Mouse (Mus musculus) thymus, postnatal 0 days (tissue): ENCODE results near the gene Bcorl1. TPM values are rescaled to one million over a fixed set of nuclear protein-coding genes. Genes with fewer than 3 reads are reported as not detected.

Experiments used
- DNase-seq: peaks from one replicate; pipeline ENCODE4 v3.0.0-alpha.2; 2015; ENCODE audit warnings: low spot score
- polyA plus RNA-seq: library from polyadenylated mRNA; unstranded; fragments of >200 nt; fragmentation: Nextera tagmentation; extraction: Ambion mirVana; gene quantifications from 2 replicates; pipeline ENCODE4 v1.2.1, GENCODE M21; 2015

Gene Bcorl1
- 1.4 and 1.8 TPM in 2 replicates for polyA plus RNA-seq

DNA sequence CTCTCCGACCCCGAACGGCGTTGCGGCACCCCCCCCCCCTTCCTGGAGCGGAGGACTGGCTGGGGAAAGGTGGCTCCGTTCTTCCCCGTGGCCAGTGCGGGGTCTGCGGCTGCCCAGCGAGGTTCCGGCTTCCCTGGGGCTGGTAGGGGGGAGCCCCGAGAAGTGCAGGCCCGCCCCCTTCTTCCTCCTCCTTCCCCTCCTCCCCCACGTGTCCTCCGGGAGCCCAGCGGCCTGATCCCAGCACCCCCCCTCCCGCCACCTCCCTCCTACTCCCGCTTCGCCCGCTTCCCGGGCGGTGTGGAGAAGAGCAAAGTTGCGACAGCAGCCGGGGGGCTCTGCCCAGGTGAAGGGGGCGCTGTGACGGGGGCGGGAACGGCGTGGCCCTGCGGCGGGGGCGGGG lies at the start of gene Bcorl1:
Gene Bcorl1, plus strand, starts transcription at position 218 of the 400 bp plus-strand sequence.
- DNase-seq, result no peak

DNA sequence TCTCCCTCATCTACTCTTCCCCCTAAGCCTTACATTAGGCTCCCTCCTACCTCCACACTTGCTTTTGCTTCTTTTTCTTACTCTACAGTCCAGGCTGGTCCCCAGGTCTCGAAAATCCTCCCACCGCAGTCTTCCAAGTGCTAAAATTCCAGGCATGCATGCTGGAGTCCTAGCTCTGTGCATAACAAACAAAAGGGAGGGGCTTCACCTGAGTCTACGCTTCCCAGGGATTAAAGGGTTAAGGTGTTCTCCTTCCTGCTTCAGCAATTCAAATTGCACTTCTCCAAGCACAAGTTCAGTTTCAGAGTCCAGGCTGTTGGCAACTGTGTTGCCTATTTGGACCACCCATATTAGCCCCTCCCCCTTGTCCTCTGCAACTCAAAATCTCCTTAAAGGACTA lies 49.7 kb upstream of the Bcorl1 start:
- DNase-seq, result no peak

DNA sequence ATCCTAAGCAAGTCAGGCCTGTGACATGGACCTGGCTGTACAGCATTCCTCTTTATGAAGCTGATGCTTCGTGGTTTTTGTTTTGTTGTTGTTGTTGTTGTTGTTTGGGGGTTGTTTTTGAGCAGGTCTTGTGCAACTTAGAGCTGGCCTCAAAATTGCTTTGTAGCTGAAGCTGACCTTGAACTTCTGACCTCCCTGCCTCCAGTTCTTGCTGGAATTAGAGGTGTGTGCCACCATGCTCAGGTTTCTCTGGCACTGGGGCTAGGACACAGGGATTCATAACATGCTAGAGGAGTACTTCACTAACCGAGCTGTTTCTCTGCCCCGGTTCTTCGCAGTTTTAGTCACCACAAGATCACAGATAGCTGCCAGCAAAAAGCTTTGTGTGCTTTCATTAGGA lies 35.8 kb upstream of the Bcorl1 start:
- no peak for DNase-seq

DNA sequence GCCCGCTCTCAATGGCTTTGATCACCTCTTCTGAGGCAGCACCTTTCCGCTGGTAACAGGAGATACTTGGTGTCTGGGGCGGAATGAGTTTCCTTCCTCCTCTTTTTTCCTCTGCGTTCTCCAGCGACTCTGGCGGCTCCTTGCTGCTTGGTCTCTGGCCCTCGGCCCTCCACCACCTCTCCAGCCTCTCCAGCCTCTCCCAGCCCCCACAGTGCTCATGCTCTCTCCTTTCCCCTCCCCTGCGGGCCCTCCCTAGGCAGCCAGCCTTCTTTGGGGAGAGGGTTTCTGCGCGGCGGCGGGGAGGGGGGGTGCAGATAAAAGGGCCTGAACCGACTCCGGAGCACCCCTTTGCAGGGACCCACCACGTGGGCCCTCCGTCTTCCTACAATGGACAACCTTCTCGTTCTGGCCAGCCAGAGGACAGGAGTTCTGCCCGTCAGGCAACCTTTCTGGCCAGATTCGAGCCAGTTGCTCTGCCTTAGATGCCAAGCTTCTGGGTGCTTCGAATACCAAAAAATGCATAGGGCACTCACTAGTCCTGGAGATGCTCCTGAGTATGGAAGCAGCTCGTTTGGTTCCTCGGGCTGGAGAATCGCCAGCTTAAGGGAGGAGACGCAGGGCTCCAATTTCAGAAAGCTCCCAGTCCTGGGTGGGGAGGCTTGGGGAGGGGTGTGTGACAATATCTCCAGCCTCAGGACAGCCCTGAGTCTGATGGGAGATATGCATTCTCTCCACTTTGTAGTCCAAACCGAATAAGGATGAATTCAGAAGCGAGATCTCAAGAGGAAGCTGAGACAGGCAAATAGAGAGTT lies 30.2 kb upstream of the Bcorl1 start:
- peak; percentile 35 for DNase-seq

DNA sequence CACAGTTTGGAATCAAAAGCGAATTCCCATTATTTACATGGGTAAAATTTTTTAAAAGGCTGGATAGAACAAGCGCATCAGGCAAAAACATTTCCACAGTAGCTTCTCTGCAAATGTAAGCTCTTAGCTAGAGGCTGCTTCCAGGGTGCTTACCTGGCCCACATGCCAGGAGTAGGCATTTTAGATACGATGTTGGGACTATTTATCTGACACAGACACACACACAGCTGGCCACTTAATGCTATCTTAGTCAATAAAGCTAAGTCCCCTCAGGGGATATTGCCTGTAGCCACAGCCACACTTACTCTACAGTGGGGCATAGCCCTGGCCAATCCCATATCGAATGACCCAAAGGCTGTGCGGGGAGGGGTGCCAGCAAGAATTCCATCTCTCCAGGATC lies 29.4 kb upstream of the Bcorl1 start:
- DNase-seq, result no peak

DNA sequence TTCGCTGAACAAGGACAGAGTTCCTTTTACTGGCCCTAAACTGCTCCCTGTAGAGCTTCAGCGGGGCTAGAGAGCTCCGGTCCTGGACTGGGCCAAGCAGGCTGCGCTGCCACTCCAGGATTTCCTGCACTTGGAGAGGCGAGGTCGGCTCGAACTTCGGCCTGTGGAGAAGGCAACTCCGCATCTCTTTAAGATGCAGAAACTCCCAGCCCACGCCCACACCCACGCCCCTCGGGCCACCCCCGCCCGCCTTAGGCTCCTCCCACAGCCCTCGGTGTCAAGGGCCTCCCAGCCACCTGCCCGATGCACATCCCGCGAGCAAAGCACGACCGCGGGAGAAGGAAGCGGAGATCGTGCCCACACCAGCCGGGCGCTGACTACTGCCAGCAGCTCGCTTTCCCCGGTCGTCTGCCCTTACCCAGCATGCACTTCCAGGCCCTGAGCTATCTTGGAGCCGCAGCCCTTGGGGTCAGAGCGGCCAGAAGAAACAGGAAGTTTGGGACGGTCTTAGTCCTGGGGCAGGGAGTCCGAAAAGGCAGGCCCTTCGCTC lies 26.6 kb upstream of the Bcorl1 start:
- peak; percentile 86 for DNase-seq

DNA sequence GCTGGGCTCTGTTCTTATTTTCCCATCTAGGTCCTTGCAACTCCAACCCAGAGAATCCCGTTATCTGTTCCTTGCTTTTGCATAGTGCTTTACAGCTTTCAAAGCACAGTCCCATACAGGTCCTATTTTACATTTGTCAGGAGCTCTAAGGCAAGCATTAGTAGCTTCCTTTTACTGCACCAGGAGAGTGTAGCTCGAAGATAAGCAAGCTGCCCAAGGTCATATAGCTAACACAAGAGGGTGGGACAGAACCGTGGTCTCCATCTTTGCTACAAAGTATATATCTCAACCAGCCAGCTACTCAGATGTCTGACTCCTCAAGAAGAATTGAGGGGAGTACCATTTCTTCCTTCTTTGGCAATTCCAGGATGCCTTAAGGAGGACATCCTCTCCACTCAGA lies 23.7 kb upstream of the Bcorl1 start:
- DNase-seq, result no peak

DNA sequence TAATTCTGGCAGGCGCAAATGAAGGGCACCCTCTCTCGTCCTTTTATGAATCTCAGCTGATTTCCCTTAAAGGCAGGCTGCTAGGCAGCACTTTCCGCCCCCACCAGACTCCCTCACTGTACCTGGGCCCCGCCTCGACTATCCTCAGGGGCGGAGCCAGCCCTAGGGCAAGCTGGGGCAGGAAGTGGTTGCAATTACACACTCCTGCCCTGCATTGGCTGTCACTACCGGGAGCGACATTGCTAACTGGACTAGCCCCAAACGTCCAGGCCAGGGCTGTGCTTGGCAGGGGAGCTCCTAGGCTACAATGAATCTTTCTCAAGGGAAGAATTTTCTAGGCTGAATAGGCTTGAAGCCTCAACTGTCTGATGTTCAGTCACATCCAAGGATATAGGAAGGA lies 23.0 kb upstream of the Bcorl1 start:
- DNase-seq, result peak; percentile 75

DNA sequence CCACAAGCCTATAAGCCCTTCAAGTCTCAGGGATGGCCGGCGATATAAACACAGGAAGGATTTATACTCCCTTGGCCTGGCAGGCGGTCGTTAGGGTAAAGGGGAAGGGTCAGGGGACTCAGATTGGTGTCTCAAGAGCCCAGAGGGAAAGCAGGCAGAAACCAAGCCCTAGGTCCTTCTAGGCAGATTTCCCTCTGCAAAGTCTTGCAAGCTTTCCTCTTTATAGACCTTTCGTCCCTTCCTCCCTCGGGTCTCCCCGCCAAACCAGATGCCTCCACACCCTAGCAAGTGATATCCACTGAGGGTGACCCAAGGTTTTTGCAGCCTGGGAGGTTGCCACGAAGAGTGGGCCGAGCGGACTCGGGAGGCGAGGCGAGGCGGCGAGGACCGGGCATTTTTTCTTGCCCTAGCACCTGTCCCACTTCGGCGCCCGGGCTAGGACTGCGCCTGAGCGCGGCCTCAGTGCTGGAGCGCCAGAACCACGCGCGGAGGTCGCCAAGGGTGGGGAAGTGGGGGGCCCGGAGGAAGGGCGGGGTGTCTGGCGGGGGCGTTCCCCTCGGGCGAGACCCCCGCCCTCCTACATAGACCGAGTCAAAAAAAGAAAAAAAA lies 613 bp upstream of the Bcorl1 start:
- no peak for DNase-seq

DNA sequence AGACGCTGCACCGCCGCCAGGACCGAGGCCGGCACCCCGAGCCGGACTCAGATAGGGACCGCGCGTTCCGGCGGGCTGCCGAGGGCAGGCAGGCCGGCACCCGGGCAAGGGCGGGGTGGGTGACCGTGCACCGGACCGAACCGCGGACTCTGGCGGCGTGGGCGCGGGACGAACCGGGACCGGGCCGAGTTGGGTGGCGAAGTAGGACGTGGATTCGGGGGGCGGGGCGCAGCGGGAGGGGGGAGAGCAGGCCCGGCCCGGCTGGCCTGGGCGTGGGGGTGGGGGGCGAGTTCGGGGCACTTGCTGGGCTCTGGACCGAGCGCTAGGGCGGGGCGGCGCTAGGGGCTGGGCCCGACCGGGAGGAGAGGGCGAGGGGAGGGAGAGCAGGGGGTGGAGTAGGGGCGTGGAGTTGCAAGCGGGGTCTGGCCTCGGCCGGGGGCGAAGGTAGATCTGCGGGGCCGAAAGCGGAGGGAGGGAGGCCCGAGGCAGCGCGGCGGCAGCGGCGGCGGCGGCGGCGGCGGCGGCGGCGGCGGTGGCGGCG lies 533 bp downstream of the Bcorl1 start:
- no peak for DNase-seq

DNA sequence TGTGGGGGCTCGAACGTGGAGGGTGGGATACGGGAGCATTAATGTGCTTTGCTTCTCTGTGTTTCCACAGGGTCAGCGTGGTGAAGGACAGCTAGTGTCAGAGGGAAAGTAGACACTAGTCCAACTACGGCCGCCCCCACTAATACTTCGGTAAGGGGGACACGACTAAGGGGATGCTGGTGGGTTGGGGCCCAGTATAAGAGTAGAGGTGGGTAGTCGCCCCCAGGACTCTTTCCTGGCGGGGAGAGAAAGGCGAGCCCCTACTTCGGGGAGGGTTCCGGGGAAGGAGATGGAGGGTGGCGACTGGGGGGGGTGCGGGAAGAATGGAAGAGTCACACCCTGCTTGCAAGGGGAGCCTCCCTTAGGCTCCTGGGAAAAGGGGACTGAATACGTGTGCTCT lies 1.6 kb downstream of the Bcorl1 start:
- no peak for DNase-seq

DNA sequence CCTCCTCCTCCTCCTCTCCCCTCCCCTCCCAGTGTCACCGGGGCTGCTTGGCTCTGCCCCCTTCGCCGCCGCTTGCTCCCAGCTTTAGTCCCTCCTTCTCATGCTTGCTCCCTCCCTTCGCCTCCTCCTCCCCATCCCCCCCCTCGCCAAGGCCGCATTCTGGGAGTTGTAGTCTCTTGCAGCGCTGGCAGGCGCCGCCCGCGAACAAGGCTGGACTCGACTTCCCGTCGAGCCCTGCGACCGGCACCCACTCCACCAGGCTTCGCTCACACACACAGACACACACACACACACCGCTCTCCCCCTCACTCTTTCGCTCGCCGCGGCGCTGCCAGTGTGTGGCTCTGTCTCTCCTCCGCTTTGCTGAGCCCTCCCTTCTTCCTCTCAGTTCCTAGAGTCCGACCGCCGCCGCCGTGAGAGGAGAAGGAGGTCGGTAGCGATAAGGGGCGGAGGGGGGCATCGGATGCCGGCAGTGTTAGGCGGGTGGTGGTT lies 2.3 kb downstream of the Bcorl1 start:
- peak; percentile 89 for DNase-seq

DNA sequence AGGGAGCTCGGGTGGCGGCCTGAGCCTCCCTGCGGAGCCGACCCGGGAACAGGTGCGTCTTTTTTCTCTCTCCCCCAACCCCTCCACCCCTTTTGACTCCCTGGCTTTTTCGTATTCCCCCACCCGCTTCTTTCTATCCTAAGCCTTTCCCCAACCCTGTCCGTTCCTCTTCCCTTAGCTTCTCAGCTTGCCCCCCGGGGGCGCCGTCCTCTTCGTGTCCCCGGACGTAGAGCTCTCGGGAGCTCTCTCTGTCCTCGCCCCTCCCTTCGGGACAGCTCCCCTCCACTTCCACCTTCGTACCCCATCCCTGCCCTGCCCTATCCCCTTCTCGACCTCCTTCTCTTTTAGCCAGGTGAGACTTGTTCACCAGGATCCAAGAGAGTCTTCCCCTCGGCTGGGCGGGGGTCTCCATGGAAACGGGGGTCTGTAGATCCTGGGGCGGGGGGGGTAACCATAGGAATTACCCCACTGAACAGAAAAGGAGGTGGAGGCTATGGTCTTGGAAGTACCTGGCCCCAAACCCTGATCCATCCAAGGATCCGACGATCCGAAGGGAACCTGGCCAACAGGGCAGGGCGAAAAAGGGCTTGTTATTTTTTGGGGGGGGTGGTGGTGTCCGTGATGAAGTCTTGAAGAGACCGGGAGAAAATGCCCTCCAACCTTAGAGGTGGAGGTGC lies 2.9 kb downstream of the Bcorl1 start:
- DNase-seq, result no peak

DNA sequence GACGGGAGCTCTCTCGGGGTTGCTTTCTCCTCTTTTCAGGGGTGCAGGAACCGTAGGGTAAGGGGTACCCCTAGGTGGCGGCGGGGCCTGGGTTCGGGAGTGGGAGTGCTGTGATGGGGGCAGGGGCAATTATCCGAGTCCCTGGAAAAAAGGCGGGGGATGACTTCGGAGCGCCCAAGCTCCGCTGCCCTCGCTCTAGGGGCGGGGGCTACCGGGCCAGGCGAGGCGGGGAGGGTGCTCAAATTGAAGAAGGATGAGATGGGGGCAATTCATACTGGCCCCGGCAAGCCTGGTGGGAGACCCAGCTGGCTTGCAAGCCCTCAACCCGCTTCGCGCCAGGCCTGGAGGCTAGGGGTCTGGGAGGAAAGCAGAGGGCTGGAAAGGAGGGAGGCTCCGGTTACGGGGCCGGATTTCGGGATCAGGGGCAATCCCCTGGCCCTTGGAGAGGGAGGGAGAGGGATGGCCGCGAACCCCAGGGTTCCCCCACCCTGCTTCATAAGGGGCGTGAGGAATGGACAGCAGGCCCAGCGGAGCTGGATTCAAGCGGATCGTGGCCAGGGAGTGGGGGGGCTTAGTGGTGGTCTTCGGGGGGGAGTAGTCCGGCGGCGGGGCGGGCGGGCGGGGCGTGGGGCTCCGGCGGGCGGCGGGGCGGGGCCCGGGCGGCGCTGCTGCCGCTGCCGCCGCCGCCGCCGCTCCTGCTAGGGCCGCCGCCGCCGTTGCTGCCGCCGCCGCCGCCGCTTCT lies 3.7 kb downstream of the Bcorl1 start:
- no peak for DNase-seq

DNA sequence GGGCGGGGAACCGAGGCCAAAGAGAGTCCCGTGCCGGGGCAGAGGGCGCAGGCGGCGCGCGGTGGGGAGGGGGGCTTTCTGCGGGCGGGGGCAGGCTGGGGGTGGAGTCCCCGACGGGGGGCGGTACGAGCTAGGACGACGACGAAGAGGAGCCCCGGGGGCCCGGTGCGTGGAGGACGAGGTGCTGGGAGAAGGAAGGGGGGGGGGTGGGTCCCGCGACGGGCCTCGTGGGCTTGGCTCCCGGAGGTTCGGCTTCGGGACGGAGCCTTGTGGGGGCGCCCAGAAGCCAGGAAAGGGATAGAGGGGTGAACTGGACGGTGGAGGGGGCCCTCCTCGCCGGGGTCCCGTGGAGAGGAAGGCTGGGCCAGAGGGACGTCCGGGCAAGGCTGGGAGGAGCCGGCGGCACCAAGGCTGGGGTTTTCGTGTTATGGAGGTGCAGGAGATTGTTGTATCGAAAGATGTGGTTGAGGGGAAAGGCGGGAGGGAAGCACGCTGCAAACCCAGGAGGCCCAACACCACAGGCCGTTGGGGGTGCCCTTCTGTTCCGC lies 4.3 kb downstream of the Bcorl1 start:
- peak; percentile 34 for DNase-seq

DNA sequence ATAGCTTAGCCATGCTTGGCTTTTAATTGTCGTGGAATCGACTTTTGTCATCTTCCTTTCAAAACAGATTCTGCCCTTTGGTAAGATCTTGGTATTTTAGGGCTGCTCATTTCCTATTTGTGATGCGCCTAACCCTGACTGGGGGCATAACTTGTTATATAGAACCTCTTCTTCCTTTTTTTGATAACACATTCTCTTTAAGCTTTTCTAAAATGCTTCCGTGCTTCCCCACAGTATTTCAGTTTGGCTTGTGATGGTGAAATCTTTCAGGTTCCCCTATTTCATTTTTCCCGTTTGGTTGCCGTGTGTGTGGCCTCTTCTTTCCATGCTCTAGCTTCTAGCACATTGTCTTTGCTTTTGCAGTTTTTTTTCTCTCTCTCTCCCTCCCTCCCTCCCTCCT lies 14.2 kb downstream of the Bcorl1 start:
- no peak for DNase-seq

DNA sequence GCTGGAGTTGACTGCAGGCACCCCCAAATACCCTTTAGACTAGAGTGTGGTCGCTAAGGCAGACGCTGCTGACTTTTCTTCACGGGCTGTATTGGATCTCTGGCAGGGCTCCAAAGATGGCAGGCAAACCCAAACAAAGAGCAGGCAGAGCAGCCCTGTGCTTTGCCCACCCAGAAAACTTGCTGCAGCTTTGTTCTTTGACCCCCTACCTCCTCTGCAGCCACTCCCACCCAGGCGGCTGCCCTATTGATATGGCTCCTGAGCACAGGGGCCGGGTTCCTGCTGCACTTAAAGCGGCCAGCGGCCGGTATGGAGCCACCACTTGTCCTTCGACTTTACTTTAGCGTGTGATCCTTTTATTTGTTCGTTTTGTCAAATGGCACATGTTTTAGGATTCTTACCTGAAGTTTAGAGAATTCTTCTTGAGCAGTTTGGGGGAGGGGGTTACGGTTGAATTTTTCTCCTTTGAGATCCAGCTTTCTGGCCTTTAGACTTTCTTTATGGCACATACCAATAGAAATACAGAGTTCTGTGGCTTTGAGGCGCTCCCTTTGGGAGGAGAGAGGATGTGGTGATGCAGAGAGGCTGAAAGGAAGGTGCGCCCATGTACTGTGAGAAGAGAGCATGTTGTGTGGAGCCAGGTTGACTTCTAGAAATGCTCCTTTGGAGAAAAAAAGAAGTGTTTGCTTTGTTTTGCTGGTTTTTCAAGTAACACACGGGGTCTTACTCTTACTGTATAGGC lies 24.8 kb downstream of the Bcorl1 start:
- no peak for DNase-seq

DNA sequence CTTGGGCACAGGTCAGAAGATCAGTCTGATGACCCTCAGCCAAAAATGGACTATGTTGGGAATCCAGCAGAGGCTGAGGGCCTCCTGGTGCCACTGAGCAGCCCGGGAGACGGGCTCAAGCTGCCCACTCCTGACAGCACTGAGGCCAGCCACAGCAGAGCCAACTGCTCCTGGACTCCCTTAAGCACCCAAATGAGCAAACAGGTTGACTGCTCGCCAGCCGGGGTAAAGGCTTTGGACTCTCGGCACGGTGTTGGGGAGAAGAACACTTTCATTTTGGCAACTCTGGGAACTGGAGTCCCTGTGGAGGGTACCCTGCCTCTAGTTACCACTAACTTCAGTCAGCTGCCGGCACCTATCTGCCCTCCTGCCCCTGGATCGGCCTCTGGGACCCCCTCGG lies 26.7 kb downstream of the Bcorl1 start:
- no peak for DNase-seq

DNA sequence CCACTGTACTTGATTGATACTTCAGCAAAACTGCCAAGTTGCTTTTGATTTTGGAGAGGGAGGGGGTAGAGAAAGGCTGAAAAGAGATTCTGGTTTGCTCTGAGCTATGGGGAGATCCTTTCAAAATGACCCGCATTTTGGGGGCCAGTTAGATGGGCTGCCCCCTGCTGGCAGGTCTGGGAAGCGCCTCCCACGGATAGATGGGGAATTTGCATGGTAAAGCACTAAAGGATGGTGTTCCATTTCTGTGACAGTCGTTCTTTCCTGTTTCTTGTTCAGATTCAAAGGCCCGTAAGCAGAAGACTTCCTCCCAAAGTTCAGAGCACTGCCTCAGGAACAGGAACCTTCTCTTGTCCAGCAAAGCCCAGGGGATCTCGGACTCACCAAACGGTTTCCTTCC lies 42.5 kb downstream of the Bcorl1 start:
- DNase-seq, result peak; percentile 47

DNA sequence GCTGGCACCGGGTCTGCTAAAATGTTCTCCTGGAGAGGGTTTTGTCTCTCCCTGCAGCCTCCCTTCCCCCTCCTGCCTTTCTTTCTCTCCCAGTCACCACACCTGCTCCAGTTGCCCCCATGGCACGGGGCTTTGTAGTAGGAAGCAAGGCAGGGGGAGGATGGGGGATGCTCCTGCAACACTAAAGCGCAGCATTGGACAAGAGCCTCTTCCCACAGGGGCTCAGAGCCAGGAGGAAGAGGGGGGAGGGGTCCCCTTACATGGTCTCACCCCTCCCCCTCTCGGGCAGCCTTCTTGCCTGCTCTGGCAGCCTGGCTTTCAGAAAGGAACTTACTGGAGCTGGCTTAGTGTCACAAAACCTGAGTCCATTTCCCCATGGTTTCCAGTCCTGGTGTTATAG lies 44.8 kb downstream of the Bcorl1 start:
- no peak for DNase-seq
